Mouse (Mus musculus): ENCODE measurements around the gene Zdhhc14. TPM values are rescaled to one million over a fixed set of nuclear protein-coding genes. Genes with fewer than 3 reads are reported as not detected.
"Not testable (repeated sequence)": the region's sequence is repeated elsewhere in the genome, so short reads cannot be mapped to it uniquely, and the experiment has no call there.

The Zdhhc14 gene
- polyA plus RNA-seq, 1 experiment from 2014 or later, result 2.6 TPM

DNA sequence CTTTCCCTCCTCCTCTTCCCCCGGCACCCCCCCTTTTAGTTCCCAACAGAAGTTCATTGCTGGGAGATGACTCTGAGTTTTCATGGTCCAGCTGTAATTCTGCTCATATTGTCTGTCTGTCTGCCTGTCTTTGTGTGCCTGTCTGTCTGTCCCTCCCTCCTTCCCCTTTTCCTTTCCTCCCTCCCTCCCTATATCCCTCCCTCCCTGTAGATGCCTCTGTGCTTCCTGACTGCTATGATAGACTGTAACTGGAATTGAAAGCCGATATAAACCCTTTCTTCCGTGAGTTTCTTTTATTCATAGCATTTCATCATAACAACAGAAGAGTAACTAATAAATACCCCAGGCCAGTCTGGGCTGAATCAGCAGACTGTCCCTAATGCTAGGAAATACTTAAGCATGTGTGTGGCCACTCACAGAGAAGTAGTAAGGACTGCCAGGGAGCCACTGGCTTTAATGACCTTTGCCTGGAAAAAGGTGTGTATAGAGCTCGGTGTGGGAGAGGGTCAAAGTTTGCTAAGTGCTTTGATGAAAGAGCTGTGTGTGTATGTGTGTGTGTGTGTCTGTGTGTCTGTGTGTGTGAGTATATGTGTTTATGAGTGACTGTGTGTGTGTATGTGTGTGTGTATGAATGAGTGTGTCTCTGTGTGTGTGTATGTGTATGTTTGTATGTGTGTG is 117.7 kb downstream of the Zdhhc14 start:
- peaks cover 4% of the 10 kb centered on the region; the same call in 1 of the 2 replicates for H3K4me1 ChIP-seq (replicated peaks; ENCODE audit: control insufficient read depth, insufficient read depth, low read length)
- H3K4me3 ChIP-seq (ENCODE audit: low read depth, low read length), result no peak overlapping the region
- no peaks in the 10 kb centered on the region for H3K9me3 ChIP-seq (ENCODE audit: control insufficient read depth, low read length)
- no peak overlapping the region for H3K9ac ChIP-seq (ENCODE audit: low read length)
- ATAC-seq (replicated peaks; ENCODE audit: low FRiP score, low TSS enrichment, low read depth) (no peak), DNase-seq (ENCODE audit: low spot score) (no peak)
- H3K27ac ChIP-seq (ENCODE audit: low read depth), result no peak overlapping the region
- H3K27me3 ChIP-seq (replicated peaks; ENCODE audit: control insufficient read depth, insufficient read depth, low read length), result no peaks in the 10 kb centered on the region
- 78% methylated on average over 4 of the region's 4 CpGs for WGBS
- H3K36me3 ChIP-seq (ENCODE audit: control insufficient read depth, insufficient read depth, low read length), result no peaks in the 10 kb centered on the region
- no peak overlapping the region for H3K4me2 ChIP-seq (ENCODE audit: low read length)

- H3K27ac ChIP-seq (ENCODE audit: low read depth), result no peak overlapping the region
- no peaks in the 10 kb centered on the region for H3K27me3 ChIP-seq (replicated peaks; ENCODE audit: control insufficient read depth, insufficient read depth, low read length)
- no peak overlapping the region for H3K4me3 ChIP-seq (ENCODE audit: low read depth, low read length)
- H3K9ac ChIP-seq (ENCODE audit: low read length), result no peak overlapping the region
- WGBS, result 69% methylated on average over 4 of the region's 4 CpGs
- H3K36me3 ChIP-seq (ENCODE audit: control insufficient read depth, insufficient read depth, low read length), result no peaks in the 10 kb centered on the region
- DNase-seq (ENCODE audit: low spot score), result no peak
- peaks cover 7% of the 10 kb centered on the region; the same call in 1 of the 2 replicates for H3K9me3 ChIP-seq (ENCODE audit: control insufficient read depth, low read length)
- peaks cover 8% of the 10 kb centered on the region; the same call in 1 of the 2 replicates for H3K4me1 ChIP-seq (replicated peaks; ENCODE audit: control insufficient read depth, insufficient read depth, low read length)
- ATAC-seq (replicated peaks; ENCODE audit: low FRiP score, low TSS enrichment, low read depth), result no peak
- H3K4me2 ChIP-seq (ENCODE audit: low read length), result no peak overlapping the region
These were observed 119.9 kb downstream of the Zdhhc14 start for GRCm38 (mm10) chr17:5612236-5612635.

DNA sequence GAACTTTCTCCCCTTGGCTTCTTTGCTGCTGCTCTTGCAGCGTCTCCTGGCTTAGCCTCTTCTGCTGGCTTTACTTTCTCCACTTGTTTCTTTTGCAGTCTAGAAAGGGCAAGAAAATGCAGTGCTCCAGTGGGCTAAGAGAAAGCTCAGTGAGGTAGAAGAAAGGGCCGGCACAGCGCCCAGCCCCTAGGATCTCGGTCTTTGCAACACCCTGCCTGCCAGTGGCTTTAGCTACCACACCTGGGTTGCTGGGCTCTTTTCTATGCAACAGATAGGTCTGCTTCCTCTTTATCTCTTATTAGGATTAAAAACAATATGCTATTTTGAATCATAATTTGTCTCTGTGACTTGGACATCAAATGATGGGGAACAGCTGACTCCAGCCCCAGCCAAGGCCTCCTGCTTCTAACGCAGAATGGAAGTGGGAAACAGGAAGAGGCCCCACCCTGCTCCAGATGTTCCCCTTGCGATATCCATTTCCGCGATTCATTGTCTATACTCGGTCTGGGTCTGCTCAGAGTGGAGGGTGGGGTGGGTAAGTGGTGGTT is 122.5 kb downstream of the Zdhhc14 start:
- no peak for ATAC-seq (replicated peaks; ENCODE audit: low FRiP score, low TSS enrichment, low read depth)
- H3K27ac ChIP-seq (ENCODE audit: low read depth), result 0 out of 2 replicates have a peak overlapping the region, but pooled peaks have one; percentile 7
- no peak overlapping the region for H3K4me2 ChIP-seq (ENCODE audit: low read length)
- peaks cover 8% of the 10 kb centered on the region; the same call in 1 of the 2 replicates for H3K4me1 ChIP-seq (replicated peaks; ENCODE audit: control insufficient read depth, insufficient read depth, low read length)
- peak; percentile 56 for DNase-seq (ENCODE audit: low spot score)
- no peaks in the 10 kb centered on the region for H3K36me3 ChIP-seq (ENCODE audit: control insufficient read depth, insufficient read depth, low read length)
- H3K27me3 ChIP-seq (replicated peaks; ENCODE audit: control insufficient read depth, insufficient read depth, low read length), result no peaks in the 10 kb centered on the region
- peaks cover 7% of the 10 kb centered on the region; the same call in 1 of the 2 replicates for H3K9me3 ChIP-seq (ENCODE audit: control insufficient read depth, low read length)
- no peak overlapping the region for H3K4me3 ChIP-seq (ENCODE audit: low read depth, low read length)
- WGBS, result 53% methylated on average over 9 of the region's 9 CpGs
- no peak overlapping the region for H3K9ac ChIP-seq (ENCODE audit: low read length)

- DNase-seq (ENCODE audit: low spot score) (no peak), ATAC-seq (replicated peaks; ENCODE audit: low FRiP score, low TSS enrichment, low read depth) (no peak)
- no peak overlapping the region for H3K4me3 ChIP-seq (ENCODE audit: low read depth, low read length)
- WGBS, result 86% methylated on average over 25 of the region's 25 CpGs
- H3K36me3 ChIP-seq (ENCODE audit: control insufficient read depth, insufficient read depth, low read length), result no peaks in the 10 kb centered on the region
- H3K9ac ChIP-seq (ENCODE audit: low read length), result no peak overlapping the region
- H3K4me1 ChIP-seq (replicated peaks; ENCODE audit: control insufficient read depth, insufficient read depth, low read length), result no peaks in the 10 kb centered on the region
- H3K4me2 ChIP-seq (ENCODE audit: low read length), result no peak overlapping the region
- H3K27ac ChIP-seq (ENCODE audit: low read depth), result no peak overlapping the region
- no peaks in the 10 kb centered on the region for H3K27me3 ChIP-seq (replicated peaks; ENCODE audit: control insufficient read depth, insufficient read depth, low read length)
- H3K9me3 ChIP-seq (ENCODE audit: control insufficient read depth, low read length), result no peaks in the 10 kb centered on the region; the same call in 1 of the 2 replicates
These were observed 129.6 kb downstream of the Zdhhc14 start for GRCm38 (mm10) chr17:5621626-5622591.

DNA sequence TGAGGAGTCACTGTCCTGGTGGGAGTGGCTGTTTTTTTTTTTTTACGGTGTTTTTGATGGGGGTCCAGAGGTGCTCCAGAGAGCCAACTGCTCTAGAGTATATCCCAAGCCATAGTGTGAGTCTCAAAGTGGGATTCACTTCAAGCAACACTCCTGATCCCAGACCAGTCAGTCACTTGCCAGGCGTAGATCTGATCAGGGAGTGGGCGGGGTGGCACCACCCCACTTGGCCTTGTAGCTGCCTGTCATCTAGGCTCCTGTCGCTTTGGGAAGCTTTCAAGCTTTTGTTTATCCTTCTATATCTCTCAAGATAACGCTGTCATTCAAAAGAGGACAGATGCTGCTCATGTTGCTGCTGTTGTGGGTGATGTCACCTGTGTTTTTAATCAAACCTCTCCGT is 130.4 kb downstream of the Zdhhc14 start:
- no peaks in the 10 kb centered on the region for H3K36me3 ChIP-seq (ENCODE audit: control insufficient read depth, insufficient read depth, low read length)
- no peaks in the 10 kb centered on the region for H3K27me3 ChIP-seq (replicated peaks; ENCODE audit: control insufficient read depth, insufficient read depth, low read length)
- no peaks in the 10 kb centered on the region for H3K4me1 ChIP-seq (replicated peaks; ENCODE audit: control insufficient read depth, insufficient read depth, low read length)
- no peak overlapping the region for H3K4me3 ChIP-seq (ENCODE audit: low read depth, low read length)
- no peak overlapping the region for H3K4me2 ChIP-seq (ENCODE audit: low read length)
- 51% methylated on average over 6 of the region's 6 CpGs for WGBS
- ATAC-seq (replicated peaks; ENCODE audit: low FRiP score, low TSS enrichment, low read depth), result no peak
- no peaks in the 10 kb centered on the region for H3K9me3 ChIP-seq (ENCODE audit: control insufficient read depth, low read length)
- no peak overlapping the region for H3K27ac ChIP-seq (ENCODE audit: low read depth)
- no peak overlapping the region for H3K9ac ChIP-seq (ENCODE audit: low read length)
- no peak for DNase-seq (ENCODE audit: low spot score)

- DNase-seq (ENCODE audit: low spot score), result no peak
- ATAC-seq (replicated peaks; ENCODE audit: low FRiP score, low TSS enrichment, low read depth), result no peak
These were observed 130.8 kb downstream of the Zdhhc14 start for GRCm38 (mm10) chr17:5623181-5623580.

DNA sequence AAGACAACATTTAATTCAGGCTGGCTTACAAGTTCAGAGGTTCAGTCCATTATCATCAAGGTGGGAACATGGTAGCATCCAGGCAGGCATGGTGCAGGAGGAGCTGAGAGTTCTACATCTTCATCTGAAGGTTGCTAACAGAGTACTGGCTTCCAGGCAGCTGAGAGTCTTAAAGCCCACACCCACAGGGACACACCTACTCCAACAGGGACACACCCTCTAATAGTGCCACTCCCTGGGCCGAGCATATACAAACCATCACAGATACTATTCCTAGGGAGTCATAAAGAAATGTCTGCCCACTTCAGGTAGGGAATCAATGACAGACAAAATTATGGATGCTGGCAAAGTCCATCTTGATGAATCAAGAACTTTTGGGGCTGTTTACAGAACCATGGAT is 132.5 kb downstream of the Zdhhc14 start:
- not testable (repeated sequence) for H3K36me3 ChIP-seq (ENCODE audit: control insufficient read depth, insufficient read depth, low read length); H3K9me3 ChIP-seq (ENCODE audit: control insufficient read depth, low read length); H3K4me1 ChIP-seq (replicated peaks; ENCODE audit: control insufficient read depth, insufficient read depth, low read length); H3K27ac ChIP-seq (ENCODE audit: low read depth); H3K4me2 ChIP-seq (ENCODE audit: low read length); H3K9ac ChIP-seq (ENCODE audit: low read length); DNase-seq (ENCODE audit: low spot score); H3K4me3 ChIP-seq (ENCODE audit: low read depth, low read length); ATAC-seq (replicated peaks; ENCODE audit: low FRiP score, low TSS enrichment, low read depth); H3K27me3 ChIP-seq (replicated peaks; ENCODE audit: control insufficient read depth, insufficient read depth, low read length)
- WGBS, result 77% methylated on average over 1 of the region's 1 CpGs

More at GRCm38 (mm10) chr17:5623181-5623580, 130.8 kb downstream of the Zdhhc14 start:
- Histone ChIP-seq H3K9ac (ENCODE audit: low read length) (no peak overlapping the region), H3K4me2 (ENCODE audit: low read length) (no peak overlapping the region), H3K27me3 (replicated peaks; ENCODE audit: control insufficient read depth, insufficient read depth, low read length) (no peaks in the 10 kb centered on the region), H3K4me3 (ENCODE audit: low read depth, low read length) (no peak overlapping the region), H3K36me3 (ENCODE audit: control insufficient read depth, insufficient read depth, low read length) (no peaks in the 10 kb centered on the region), H3K27ac (ENCODE audit: low read depth) (no peak overlapping the region), H3K9me3 (ENCODE audit: control insufficient read depth, low read length) (no peaks in the 10 kb centered on the region), H3K4me1 (replicated peaks; ENCODE audit: control insufficient read depth, insufficient read depth, low read length) (no peaks in the 10 kb centered on the region)

- H3K4me2 ChIP-seq (ENCODE audit: low read length), result no peak overlapping the region
- H3K9ac ChIP-seq (ENCODE audit: low read length), result no peak overlapping the region
- H3K4me1 ChIP-seq (replicated peaks; ENCODE audit: control insufficient read depth, insufficient read depth, low read length), result no peaks in the 10 kb centered on the region
- no peaks in the 10 kb centered on the region for H3K27me3 ChIP-seq (replicated peaks; ENCODE audit: control insufficient read depth, insufficient read depth, low read length)
- ATAC-seq (replicated peaks; ENCODE audit: low FRiP score, low TSS enrichment, low read depth) (no peak), DNase-seq (ENCODE audit: low spot score) (no peak)
- no peak overlapping the region for H3K4me3 ChIP-seq (ENCODE audit: low read depth, low read length)
- no peaks in the 10 kb centered on the region for H3K9me3 ChIP-seq (ENCODE audit: control insufficient read depth, low read length)
- no peak overlapping the region for H3K27ac ChIP-seq (ENCODE audit: low read depth)
- no peaks in the 10 kb centered on the region for H3K36me3 ChIP-seq (ENCODE audit: control insufficient read depth, insufficient read depth, low read length)
- WGBS, result 79% methylated on average over 3 of the region's 3 CpGs
These were observed 134.0 kb downstream of the Zdhhc14 start for GRCm38 (mm10) chr17:5626402-5626801.
